Mouse (Mus musculus) kidney, adult 2 months (tissue): ENCODE measurements around the gene Spef1. TPM values are rescaled to one million over a fixed set of nuclear protein-coding genes. Genes with fewer than 3 reads are reported as not detected.

Experiments
- DNase-seq: peaks from one replicate; pipeline ENCODE4 v3.0.0; 2021
- H3K27ac ChIP-seq: fragments of 200-500 bp; 2 replicates; pipeline ENCODE4 v1.5.1; 2012; ENCODE audit warnings: low read depth, low read length, control low read depth, inconsistent platforms; ENCODE audit not compliant: insufficient read depth
- H3K27me3 ChIP-seq: fragments of 200-500 bp; replicated peaks from 2 replicates; pipeline ENCODE4 v1.6.1; 2012; ENCODE audit warnings: mild to moderate bottlenecking, moderate library complexity, low read length, inconsistent platforms; ENCODE audit not compliant: control insufficient read depth, insufficient read depth
- H3K36me3 ChIP-seq: fragments of 200-500 bp; 2 replicates; pipeline ENCODE4 v1.6.1; 2012; ENCODE audit warnings: mild to moderate bottlenecking, moderate library complexity, low read length, inconsistent platforms; ENCODE audit not compliant: control insufficient read depth, insufficient read depth
- H3K4me1 ChIP-seq: fragments of 200-500 bp; 2 replicates; pipeline ENCODE4 v1.6.1; 2011; ENCODE audit warnings: low read length; ENCODE audit not compliant: control insufficient read depth, insufficient read depth
- H3K4me3 ChIP-seq: fragments of 200-500 bp; 2 replicates; pipeline ENCODE4 v1.5.1; 2011; ENCODE audit warnings: mild to moderate bottlenecking, low read depth, low read length, control low read depth; ENCODE audit not compliant: insufficient read depth
- CTCF ChIP-seq: fragments of 200-500 bp; conservative IDR thresholded peaks from 2 replicates; pipeline ENCODE4 v1.5.1; 2011; ENCODE audit warnings: low read depth, mild to moderate bottlenecking, control low read depth, low read length, moderate library complexity, mixed read lengths; ENCODE audit not compliant: insufficient read depth, insufficient read length
- POLR2A ChIP-seq: fragments of 200-500 bp; IDR thresholded peaks from one replicate; pipeline ENCODE4 v1.6.1; 2011; ENCODE audit warnings: low read depth, low read length, control low read depth
- WGBS: fragments of 180-500 bp; shearing (Covaris S2); methylation state at CpG from one replicate; pipeline ENCODE4 v1.1.7; 2018; 5-methylcytosine and 5-hydroxymethylcytosine counted together
- polyA plus RNA-seq: library from polyadenylated mRNA; depleted of rRNA; stranded (reverse); fragments of >200 nt; gene quantifications from 2 replicates; pipeline ENCODE4 v1.2.3, GENCODE M21; 2012

The Spef1 gene
- polyA plus RNA-seq, 1 experiment = 4.6 TPM

DNA sequence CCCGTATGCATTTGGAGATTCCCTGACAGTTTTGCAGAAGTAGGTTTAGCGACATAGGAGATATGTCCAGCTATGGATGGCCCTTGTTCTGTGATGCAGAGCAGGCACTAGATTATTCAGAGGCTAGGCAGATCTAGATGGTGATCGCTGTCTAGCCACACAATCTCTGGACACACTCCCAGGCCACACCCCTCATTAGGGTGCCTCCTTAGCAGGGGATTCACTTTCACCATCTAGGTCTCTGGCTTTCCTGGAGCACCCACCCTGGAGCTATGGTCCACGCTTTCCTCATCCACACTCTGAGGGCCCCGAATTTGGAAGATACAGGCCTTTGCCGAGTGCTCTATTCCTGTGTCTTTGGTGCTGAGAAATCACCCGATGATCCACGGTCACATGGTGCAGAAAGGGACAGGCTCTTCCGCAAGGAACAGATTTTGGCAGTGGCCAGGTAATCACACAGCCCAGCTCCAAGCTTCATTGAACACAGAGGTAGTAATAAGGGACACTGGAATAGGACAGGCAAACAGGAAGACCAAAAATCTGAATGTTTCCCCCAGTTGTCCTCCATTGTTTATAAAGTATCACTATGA, 24.0 kb upstream of the Spef1 start:
- 27% methylated on average over 9 of the region's 9 CpGs for WGBS
- Histone ChIP-seq H3K4me3 (peak overlapping the region; percentile 70), H3K27ac (peak overlapping the region; percentile 98), H3K36me3 (no peaks in the 10 kb centered on the region), H3K4me1 (peaks cover 18% of the 10 kb centered on the region), H3K27me3 (no peaks in the 10 kb centered on the region)
- DNase-seq = peak; percentile 49
- TF ChIP-seq POLR2A = no peak
- TF ChIP-seq CTCF = no peak

- peak; percentile 98 for DNase-seq
- peaks cover 13% of the 10 kb centered on the region; the same call in 1 of the 2 replicates for H3K4me1 ChIP-seq
- H3K36me3 ChIP-seq = no peaks in the 10 kb centered on the region
- TF ChIP-seq CTCF (peak; percentile 72), POLR2A (peak; percentile 78)
- H3K4me3 ChIP-seq = peak overlapping the region; percentile 70
- under 1% methylated on average over 50 of the region's 50 CpGs for WGBS
- peak overlapping the region; percentile 98 for H3K27ac ChIP-seq
- no peaks in the 10 kb centered on the region for H3K27me3 ChIP-seq
Observed at GRCm38 (mm10) chr2:131209969-131210792, 23.1 kb upstream of the Spef1 start.

DNA sequence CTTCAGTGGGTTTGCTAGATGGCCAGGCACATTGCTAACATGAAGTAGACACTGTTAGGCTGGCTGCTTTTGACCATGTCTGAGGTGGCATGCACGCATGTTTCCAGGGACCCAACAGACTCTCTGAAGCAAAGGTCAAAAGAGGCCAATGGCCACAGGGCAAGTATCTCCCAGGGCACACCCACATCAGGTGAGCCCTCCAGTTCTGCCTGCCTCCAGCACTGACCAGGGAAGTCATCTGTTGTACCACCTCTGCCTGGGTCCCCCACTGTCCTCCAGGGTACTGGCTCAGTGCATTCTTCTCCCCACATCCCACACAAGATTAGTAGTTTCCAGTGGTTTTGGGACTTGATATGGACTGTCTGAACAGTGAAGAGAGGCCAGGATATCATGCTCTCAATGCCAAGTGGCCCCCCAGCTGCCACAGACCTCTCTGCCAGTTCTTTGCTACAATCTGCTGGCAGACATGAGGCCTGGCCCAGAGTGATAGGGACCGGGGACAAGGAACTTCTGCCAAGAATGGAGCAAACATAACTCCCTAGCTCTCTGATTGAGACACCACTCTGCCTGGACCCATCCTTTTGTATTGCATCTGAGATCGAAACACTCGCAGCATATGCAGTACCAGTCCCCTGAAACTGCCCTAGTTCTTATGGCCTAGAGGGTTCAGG, 22.2 kb upstream of the Spef1 start:
- H3K4me1 ChIP-seq = peaks cover 16% of the 10 kb centered on the region; the same call in 1 of the 2 replicates
- WGBS = 68% methylated on average over 4 of the region's 4 CpGs
- no peaks in the 10 kb centered on the region for H3K27me3 ChIP-seq
- H3K36me3 ChIP-seq = no peaks in the 10 kb centered on the region
- peak; percentile 33 for DNase-seq
- no peak for TF ChIP-seq POLR2A
- no peak for TF ChIP-seq CTCF
- peak overlapping the region; percentile 98 for H3K27ac ChIP-seq
- no peak overlapping the region for H3K4me3 ChIP-seq

DNA sequence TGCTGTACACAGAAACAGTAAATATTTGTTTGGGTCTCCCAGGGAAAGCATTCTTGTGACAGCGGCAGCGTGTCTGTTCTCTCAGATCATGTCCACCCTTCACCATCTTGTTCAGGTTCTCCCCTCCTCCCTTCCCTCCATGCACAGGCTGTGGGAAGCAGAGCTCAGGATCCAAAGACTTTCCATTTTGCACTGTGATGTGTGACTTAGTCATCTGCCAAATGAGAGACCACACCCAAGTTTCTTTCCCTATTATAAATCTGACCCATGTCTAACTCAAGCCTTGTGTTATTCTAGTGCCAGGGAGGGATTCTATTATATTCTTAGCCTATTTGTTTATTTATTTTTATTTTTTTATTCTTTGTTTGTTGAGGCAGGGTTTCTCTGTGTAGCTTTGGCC, 21.3 kb upstream of the Spef1 start:
- peaks cover 16% of the 10 kb centered on the region; the same call in 1 of the 2 replicates for H3K4me1 ChIP-seq
- H3K27ac ChIP-seq = no peak overlapping the region
- no peak for DNase-seq
- no peaks in the 10 kb centered on the region for H3K27me3 ChIP-seq
- 96% methylated on average over 2 of the region's 2 CpGs for WGBS
- no peak for TF ChIP-seq CTCF
- no peak for TF ChIP-seq POLR2A
- no peak overlapping the region for H3K4me3 ChIP-seq
- no peaks in the 10 kb centered on the region for H3K36me3 ChIP-seq

GRCm38 (mm10) chr2:131206778-131207177, 19.7 kb upstream of the Spef1 start, which contains the start of gene Ap5s1:
Gene Ap5s1 (plus strand): TSS chr2:131207078.
- H3K27me3 ChIP-seq = no peaks in the 10 kb centered on the region
- no peaks in the 10 kb centered on the region for H3K36me3 ChIP-seq
- no peak within 1 kb of the TSS for H3K27ac ChIP-seq
- no peak within 1 kb of the TSS for H3K4me3 ChIP-seq
- TF ChIP-seq POLR2A = no peak
- no peak for TF ChIP-seq CTCF
- peaks cover 16% of the 10 kb centered on the region; the same call in 1 of the 2 replicates for H3K4me1 ChIP-seq
- DNase-seq = no peak
- WGBS = 78% methylated on average over 4 of the region's 4 CpGs

DNA sequence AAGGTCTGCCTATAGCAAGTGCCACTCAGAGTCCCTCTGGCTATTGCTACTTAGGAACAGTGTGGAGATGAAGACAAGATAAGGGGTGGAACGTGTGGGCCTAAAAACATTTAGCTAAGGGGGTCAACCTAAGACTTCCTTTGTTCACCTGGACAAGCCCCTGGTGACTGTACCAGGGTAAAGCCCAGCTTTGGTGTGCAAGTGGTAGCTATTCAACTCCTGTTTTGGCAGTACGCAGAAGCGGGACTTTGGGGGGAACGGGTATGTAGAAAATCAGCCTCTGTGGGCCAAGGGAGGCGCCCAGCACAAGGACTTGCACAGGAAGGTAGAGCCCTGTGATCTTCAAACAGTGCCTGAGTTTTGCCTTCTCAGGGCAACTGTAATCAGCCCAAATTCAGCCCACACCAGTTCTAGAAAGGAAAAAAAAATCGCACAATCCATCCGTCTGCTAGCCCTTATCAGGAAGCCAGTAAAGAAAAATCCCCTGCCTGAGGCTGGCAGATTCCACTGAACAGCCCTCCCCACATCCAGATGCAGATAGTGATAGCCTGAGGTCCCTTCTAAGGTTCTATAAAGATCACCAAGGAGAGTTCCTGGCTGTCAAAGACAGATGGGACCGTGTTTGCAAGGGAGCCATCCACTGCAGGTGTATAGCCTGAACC, 18.6 kb upstream of the Spef1 start:
- no peak for TF ChIP-seq CTCF
- TF ChIP-seq POLR2A = no peak
- WGBS = 86% methylated on average over 8 of the region's 8 CpGs
- H3K27me3 ChIP-seq = no peaks in the 10 kb centered on the region
- H3K4me3 ChIP-seq = no peak overlapping the region
- H3K27ac ChIP-seq = no peak overlapping the region
- DNase-seq = no peak
- peaks cover 12% of the 10 kb centered on the region; the same call in 1 of the 2 replicates for H3K4me1 ChIP-seq
- no peaks in the 10 kb centered on the region for H3K36me3 ChIP-seq
